Mouse (Mus musculus) spleen, adult 2 months (tissue): ENCODE measurements around the gene Sult1a1.
"Not testable (repeated sequence)": the region's sequence is repeated elsewhere in the genome, so short reads cannot be mapped to it uniquely, and the experiment has no call there.

Experiments
- CTCF ChIP-seq: fragments of 200-500 bp; IDR thresholded peaks from 2 replicates; pipeline ENCODE4 v1.5.1; 2011; ENCODE audit warnings: mild to moderate bottlenecking, inconsistent platforms; ENCODE audit not compliant: insufficient read depth, insufficient read length, insufficient replicate concordance; ENCODE audit errors: extremely low read depth
- POLR2A ChIP-seq: fragments of 200-500 bp; IDR thresholded peaks from 2 replicates; pipeline ENCODE4 v1.6.1; 2011; ENCODE audit warnings: low read depth, low read length, inconsistent platforms

- not testable (repeated sequence) for TF ChIP-seq CTCF, POLR2A
These were observed 11.9 kb upstream of the Sult1a1 start for GRCm38 (mm10) chr7:126688156-126688555.
